Mouse (Mus musculus): ENCODE data around the gene Cpt2.

Gene Cpt2

DNA sequence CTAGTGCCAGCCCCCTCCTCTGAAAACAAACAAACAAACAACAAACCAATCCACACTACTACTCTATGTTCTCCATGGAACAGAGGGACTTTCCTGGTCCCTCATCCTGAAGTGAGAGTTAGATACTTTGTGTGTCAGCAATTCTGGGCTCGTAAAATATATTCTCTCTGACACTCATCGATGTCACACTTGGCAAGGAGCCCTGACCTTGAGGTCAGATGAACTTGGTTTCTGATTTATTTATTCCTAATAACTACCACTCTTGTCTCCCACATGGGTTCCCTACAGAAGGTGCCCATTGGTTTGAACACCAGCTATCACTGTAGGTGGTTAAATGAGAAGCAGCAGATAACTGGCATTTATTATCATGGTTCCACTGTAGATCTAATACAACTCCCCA is 3.1 kb downstream of the Cpt2 start:
- DNase-seq (ENCODE audit: low spot score), result no peak

DNA sequence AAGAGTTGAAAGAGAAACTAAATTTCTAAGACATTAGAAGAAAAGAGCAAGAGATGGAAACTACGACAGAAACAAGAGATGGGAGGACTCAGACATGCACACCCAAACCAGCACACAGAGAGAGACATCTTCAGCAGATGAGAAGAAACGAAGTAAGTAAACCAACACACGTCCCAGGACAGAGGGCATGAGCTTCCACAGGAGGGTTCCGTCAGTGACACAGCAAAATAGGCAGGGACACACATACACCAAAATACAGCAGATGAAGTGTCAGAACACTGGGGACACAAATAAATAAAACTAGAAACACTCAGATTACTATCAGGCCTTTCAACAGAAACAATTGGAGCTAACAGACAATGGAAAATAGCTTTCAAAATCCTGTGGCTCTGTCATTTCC is 13.4 kb downstream of the Cpt2 start:
- no peak for DNase-seq (ENCODE audit: low spot score)

DNA sequence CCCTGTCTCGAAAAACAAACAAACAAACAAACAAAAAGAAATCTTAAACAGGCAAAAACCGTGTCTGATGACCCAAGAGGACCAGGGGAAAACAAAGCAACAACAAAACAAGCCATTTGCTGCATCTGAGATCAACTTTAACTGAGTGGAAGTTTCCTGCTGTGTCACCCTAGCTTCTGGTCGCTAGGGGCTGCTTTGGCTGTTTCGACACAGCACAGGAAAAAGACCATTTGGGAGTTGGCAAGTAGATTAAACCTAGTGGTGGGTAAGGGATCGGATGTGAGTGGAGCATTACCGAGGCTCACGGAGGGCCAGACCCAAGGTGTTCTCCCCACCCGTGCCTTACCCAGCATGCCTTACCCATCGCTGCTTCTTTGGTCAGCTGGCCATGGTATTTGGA is 16.8 kb downstream of the Cpt2 start:
- no peak for DNase-seq (ENCODE audit: low spot score)

DNA sequence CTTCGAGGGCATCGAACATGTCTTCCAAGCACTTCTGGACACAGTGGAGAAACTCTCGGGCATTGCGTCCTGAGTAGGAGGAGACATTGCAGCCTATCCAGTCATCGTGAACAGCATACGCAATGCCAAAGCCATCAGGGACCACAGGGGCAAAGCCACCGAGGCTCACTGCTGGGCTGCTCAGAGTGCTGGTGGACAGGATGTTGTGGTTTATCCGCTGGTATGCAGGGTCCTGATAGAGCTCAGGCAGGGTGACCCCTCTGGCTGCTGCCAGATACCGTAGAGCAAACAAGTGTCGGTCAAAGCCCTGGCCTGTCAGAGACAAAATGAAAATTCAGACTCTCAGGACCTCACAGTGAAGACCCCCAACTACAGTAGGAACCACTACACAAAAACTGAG is 19.2 kb downstream of the Cpt2 start:
- no peak for DNase-seq (ENCODE audit: low spot score)

DNA sequence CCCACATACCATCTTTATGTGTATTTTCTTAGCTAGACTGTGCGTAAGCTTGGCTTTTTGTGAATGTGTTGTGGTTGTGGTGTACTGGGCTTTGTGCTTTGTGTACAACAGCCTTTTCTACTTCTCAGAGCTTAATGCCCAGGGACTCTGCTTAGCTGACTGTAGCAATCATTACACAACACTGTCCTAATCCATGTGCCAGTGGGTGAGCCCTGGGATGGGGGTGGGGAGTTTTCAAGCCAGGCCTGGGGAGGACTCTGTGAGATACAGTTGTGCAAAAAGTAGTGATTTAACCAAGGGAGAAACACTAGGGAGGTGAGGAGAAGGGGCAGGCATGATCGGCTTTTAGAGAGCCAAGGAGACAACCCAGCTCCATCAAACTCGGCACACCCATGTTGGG is 23.2 kb downstream of the Cpt2 start:
- no peak for DNase-seq (ENCODE audit: low spot score)

DNA sequence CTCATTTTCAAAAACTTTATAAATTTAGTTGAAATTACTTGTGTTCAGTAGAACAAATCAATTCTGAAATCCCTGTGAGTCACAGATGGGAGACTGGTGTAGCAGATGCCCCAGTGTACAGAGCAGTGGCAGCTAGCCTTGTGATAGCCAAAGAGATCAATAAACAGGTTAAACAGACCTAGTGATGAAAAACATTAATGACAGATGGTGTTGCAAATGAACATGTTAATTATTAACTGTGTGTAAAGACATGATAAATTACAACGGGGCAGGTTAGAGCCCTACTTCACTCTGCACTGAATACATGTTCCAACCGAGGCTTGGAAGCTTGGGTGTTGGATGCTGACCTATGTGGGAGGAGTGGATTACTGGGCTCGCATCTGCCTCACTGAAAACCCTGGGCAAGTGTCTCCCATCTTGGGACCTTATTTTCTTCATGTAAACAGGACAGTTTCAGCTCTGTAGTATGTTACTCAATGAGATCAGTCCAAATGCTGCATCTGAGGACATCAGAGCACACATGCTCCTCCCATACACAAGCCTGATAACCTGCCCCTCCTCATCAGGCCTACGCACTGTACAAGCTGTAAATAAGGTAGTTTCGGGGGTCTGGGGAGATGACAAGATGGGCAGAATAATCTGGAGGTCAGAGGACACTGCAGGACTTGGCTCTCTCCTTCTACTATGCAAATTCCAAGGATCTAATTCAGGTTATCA is 24.0 kb downstream of the Cpt2 start:
- no peak for DNase-seq (ENCODE audit: low spot score)

DNA sequence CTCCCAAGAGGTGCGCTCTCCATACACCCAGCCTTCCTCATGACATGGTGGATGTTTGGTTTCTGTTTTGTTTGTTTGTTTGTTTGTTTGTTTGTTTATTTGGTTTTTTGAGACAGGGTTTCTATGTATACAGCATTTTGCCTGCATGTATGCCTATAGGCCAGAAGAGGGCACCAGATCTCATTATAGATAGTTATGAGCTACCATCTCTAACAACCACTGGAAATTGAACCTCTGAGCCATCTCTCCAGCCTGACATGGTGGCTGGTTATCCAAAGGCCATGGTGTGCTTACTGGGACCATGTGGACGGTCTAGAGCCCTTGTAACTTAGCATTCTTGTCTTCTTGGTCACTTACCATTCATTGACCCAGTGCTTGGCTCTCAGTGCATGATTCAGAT is 30.7 kb downstream of the Cpt2 start:
- no peak for DNase-seq (ENCODE audit: low spot score)

DNA sequence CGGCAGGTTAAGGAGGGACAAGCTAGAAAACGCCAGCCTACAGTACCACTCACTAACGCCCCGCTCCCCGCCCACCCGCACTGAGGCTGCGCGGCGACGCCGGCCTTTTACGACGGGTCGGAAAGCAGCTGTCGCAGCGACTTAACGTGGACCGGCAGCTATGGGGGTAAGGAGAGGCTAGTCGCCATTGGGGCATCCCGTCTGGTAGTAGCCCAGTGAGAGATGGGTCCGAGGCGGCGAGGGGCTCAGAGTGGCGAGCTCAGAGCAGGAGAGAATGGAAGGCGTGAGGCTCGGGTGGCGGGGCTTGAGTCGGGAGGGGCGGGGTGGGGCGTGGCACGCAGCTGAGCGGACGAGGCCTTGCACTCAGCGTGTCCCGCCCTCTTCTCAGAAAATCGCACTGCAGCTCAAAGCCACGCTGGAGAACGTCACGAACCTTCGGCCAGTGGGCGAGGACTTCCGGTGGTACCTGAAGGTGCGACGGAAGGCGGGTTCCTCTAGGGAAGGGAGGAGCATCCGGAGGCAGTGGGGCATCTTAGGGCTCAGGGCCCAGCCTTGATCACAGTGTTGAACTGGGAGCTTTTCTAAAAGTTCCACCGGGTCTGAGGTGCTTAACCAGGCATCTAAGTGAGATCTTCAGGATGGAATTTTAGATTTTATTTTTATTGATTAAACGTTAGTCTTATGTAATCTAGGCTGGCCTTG is 33.5 kb downstream of the Cpt2 start, which contains the start of gene 0610037L13Rik:
TSS of gene 0610037L13Rik (plus strand) at position 83 of the 702 bp plus-strand sequence.
- peak; percentile 98 for DNase-seq (ENCODE audit: low spot score)

DNA sequence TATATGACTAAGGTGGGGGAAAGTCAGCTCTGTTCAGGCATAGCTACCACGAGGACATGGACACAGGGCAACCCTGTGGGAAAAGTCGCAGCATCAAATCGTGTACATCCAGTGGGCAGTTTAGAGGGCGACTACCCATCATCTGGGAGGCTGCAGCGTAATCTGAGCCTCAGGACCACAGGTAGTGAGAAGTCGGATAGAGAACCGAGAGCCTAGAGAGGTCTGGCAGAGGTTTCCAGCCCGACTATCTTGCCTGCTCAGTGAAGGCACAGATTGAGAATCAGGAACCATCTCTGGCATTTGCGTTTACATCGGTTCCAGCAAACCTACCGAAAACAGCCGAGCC is 34.1 kb downstream of the Cpt2 start:
- no peak for DNase-seq (ENCODE audit: low spot score)

DNA sequence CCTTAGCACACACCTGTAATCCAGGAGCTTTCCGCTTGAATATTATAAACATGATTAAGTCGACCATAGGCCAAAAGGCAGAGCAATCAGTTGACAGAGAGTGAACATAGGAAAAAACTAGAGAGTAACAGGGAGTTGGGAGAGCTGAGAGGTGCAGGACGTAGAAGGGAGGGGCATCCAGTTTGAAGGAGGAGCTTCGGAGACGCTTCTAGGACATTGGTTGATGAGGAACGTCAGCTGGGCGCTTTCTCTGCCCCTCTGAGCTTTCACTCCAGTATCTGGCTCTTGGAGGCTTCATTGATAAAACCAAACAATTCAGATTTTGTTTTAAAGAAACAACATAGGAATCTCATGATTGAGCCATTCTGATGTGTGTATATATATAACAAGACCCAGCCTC is 37.0 kb downstream of the Cpt2 start:
- DNase-seq (ENCODE audit: low spot score), result no peak

DNA sequence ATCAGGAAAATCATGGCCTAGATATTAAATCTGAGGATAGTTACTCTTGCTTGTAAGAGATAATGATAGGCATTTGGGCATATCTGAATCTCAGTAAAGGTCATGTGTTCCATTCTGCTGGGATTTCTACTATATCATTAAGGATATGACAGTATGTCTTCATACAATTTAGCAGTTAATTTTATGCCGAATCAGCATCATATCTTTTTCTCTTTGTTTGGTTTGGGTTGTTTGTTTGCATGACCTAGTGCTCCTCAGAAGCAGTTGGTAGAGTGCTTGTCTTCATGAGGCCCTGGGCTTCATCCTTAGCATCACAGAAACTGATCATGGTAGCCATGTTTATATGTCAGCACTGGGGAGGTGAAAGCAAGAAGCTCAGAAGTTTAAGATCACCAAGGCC is 41.8 kb downstream of the Cpt2 start:
- DNase-seq (ENCODE audit: low spot score), result no peak

DNA sequence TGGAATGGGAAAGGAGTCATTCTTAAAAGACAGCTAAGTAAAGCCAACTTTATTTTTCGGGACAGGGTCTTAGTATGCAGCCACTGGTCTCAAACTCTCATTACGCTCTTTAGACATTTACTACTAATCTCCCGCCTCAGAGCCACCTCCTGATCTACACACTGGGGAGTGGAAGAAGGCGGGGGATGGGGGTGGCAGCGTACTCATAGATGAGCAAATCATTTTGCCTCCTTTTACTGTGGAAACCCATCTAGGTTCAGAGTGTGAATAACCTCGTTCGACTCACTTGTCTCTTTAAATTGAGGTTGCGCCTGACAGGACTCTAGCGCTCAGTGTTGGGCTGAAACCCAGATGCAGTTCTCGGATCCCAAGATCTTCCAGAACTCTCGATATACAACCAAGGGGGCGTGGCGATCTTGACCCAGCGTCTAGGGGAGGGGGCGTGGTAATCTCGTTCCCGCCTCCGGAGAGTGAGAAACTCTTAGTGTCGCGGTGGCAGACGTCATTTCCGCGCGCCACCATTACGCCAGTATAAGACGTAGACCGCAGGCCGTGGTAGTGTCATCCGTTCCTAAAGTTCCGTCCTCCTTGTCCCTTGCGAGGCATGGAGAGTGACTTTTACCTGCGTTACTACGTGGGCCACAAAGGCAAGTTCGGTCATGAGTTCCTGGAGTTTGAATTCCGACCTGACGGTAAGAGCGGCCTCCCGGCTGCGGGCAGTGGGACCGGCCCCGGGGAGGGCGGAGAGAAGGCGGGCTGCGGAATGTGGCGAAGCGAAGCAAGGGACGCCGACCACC is 44.0 kb downstream of the Cpt2 start, which contains the start of gene Magoh:
TSS of gene Magoh (plus strand) at position 502 of the 797 bp plus-strand sequence.
- peak; percentile 95 for DNase-seq (ENCODE audit: low spot score)

DNA sequence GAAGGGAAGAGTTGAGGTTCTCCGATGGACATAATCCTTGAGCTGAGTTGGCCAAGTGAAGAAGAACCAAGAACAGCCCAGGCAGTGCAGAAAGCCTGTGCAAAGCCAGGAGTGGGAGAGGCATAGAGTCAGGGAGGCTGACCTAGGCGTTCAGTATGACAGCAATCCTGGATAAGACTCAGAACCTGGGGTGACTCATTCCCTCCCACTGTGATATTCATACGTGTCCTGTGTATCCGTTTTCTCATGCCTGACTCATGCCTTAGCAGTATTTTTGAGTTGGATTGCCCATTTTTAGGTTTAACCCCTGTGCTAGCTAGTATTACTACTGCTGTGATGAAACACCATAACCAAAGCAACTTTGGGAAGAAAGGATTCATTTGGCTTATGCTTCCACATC is 58.5 kb downstream of the Cpt2 start:
- no peak for DNase-seq (ENCODE audit: low spot score)

DNA sequence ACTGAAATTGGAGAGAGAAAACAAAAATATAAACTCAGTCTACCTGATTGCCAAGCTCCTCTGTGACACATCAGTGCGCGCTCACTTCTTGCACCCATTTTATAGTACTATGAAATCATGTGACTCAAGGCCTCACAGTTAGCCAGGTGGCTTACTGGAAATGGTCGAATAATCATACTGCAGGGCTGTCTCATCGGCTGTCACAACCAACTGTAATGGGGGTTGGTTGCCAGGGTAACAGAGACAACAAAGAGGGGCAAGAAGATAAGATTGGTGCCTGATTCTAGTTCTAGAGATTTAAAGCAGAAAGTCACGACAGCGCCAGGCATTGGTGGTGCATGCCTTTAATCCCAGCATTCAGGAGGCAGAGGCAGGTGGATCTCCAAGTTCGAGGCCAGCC is 64.4 kb downstream of the Cpt2 start:
- no peak for DNase-seq (ENCODE audit: low spot score)

DNA sequence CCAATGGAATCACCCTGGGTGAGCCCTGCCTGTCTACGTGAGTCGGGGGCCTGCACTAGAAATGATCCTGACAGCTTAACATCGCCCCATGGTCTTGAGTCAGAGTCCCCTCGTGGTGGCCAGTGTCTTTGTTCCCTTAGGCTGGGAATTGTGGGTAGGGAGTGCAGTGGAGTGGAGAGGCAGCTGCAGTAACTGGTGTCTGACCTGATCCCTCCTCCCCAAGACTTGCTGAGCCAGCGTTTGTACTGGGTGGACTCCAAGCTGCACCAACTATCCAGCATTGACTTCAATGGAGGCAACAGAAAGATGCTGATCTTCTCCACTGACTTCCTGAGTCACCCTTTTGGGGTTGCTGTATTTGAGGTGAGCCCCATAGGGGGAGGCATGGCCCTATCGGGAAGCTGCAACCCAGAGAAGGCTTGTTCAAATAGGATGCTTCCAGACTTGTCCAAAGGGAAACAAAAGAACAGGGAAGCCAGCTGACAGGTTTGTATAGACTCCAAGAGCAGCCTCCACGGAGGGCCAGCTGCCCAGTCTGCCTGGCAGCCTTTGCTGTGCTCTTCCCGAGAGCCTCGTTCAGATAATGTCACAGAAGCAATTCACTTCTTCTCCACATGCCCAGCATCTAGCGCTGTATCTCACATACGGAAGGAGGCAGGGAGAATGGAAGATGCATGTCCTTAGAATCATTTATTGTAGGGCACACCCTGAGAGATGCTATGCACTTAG is 66.3 kb downstream of the Cpt2 start:
- no peak for DNase-seq (ENCODE audit: low spot score)
